Mouse (Mus musculus) forebrain, embryonic 14.5 days (tissue): ENCODE data around the gene Asic5. TPM values are rescaled to one million over a fixed set of nuclear protein-coding genes. Genes with fewer than 3 reads are reported as not detected.

Source experiments
- polyA plus RNA-seq: library from polyadenylated mRNA; unstranded; fragments of >200 nt; fragmentation: Nextera tagmentation; extraction: Ambion mirVana; gene quantifications from 2 replicates; pipeline ENCODE4 v1.2.1, GENCODE M21; 2014

Asic5 gene
- polyA plus RNA-seq, 1 experiment from 2014 or later: not detected

Other genes with a start within 250 kb of the Asic5 start
- gene Ctso, start 49.7 kb upstream of the Asic5 start, polyA plus RNA-seq: 8.9 and 9.0 TPM in 2 replicates
- 0.71 and 1.5 TPM in 2 replicates for gene Tdo2, start 6.1 kb upstream of the Asic5 start, polyA plus RNA-seq
- 38.8 and 57.7 TPM in 2 replicates for gene Gucy1b1, start 92.4 kb downstream of the Asic5 start, polyA plus RNA-seq
- gene Gucy1a1, start 163.5 kb downstream of the Asic5 start, polyA plus RNA-seq: 28.2 and 42.2 TPM in 2 replicates